Mouse (Mus musculus): ENCODE results near the gene Bbs12.
A peak's percentile ranks its signal among the peaks of the same experiment; 100 is the strongest.

The Bbs12 gene

DNA sequence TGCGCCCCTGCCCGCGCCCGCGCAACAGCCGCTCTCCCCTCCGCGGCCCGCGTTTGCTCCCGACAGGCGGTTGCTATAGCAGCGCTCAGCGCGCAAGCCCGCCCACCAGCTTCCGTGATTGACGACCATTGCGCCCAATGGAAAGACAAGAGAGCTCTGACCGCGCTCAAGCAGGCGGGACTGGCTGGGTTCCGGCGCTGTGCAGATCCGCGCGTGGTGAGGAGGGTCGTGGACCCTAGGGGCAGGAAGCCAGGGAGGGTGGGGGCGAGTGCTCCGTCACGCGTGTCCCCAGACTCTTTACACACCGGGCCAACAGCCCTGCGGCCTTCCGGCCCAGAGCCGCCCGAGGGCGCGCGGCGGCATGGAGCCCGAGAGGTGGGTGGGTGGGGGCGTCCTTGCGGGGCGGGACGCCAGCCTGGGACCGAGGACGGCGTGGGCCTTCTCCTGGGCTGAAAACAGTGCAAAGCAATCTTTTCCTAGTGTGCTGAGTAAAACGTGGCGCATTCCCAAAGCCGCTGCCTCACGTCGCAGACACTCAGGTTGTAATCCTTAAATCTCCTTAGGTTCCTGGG, at the start of gene Bbs12, which contains the start of gene Cetn4:
Gene Bbs12, plus strand, starts transcription at position 185 of the 572 bp plus-strand sequence.
Gene Cetn4, minus strand, starts transcription at position 339 of the 572 bp plus-strand sequence.
- DNase-seq (ENCODE audit: low read depth, low spot score): peak; percentile 97

DNA sequence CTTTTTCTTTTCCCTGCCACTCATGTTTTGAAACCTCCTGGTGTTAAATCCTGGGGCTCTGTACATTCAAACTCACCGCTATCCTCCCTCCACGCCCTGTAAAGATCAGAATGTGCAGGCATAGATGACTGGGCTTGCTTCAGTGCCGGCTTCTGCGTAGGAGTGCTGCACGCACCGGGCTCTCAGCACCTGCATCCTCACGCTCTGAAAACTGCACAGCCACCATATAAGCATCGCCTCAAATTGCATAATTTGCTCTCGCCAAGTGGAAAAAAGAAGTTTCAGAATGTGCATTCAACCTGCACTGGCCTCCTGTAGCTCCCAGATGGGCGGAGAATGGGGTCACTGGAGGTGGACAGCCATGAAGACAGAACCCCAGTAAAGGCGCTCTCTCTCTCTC, 44.0 kb upstream of the Bbs12 start:
- no peak for DNase-seq (ENCODE audit: low read depth, low spot score)

- no peak for DNase-seq (ENCODE audit: low read depth, low spot score)
Measured at GRCm38 (mm10) chr3:37269926-37270325, 42.4 kb upstream of the Bbs12 start.

DNA sequence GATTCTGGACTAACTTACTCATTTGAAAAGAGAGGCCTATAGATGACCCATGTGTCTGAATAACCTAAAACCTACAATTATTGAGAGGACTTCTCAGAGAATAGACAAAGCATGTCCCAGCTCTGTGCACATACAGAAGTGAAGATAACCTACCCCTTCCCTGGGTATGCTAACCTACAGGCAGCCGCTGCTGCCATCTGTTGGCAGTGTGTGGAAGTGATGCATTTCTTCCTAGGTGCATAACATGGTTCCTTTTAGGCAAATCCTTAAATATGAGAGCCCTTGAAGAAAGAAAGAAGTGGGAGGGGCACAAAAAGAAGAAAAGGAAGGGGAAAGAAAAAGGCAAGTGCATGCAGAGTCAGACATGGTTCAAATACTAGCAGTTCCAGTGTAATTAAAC, 41.1 kb upstream of the Bbs12 start:
- peak; percentile 62 for DNase-seq (ENCODE audit: low read depth, low spot score)

- no peak for DNase-seq (ENCODE audit: low read depth, low spot score)
Measured at GRCm38 (mm10) chr3:37273092-37273491, 39.3 kb upstream of the Bbs12 start.

- no peak for DNase-seq (ENCODE audit: low read depth, low spot score)
Measured at GRCm38 (mm10) chr3:37274661-37275060, 37.7 kb upstream of the Bbs12 start.

DNA sequence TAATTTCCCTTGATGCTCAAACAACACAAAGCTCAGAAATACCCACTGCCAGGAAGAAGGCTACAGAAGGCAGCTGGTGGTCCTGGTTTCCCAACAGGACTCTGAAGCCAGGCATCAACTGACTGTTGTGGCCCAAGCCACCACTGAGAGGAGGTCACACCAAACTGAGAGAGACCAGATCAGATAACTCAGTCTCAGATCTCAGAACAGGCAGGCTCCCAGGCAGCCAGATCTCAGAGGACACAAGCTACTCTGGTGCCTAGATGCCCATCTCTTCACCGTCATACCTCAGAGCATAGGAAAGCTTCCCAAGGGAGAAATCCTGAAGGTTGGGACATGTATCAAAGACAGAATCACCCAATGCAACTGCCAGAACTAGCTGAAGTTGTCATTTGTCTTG, 32.1 kb upstream of the Bbs12 start:
- no peak for DNase-seq (ENCODE audit: low read depth, low spot score)

DNA sequence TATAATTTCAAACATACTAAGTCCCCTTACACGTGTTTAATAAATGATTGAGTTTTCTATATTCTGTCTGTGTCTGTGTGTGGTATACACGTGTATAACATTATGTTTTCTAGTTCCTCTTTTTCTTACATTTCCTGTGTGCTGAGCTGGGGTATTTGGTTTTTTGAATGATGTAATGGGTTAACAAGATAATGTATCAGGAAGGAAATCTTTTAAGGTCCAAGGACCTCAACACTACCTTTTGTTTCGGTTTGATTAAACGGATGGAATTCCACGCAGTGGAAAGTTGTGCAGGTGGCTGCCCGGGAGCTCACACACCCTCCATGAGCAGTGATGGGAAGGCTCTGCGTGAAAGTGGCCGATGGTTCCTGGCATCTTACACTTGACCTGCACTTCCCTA, 31.5 kb upstream of the Bbs12 start:
- peak; percentile 24 for DNase-seq (ENCODE audit: low read depth, low spot score)

DNA sequence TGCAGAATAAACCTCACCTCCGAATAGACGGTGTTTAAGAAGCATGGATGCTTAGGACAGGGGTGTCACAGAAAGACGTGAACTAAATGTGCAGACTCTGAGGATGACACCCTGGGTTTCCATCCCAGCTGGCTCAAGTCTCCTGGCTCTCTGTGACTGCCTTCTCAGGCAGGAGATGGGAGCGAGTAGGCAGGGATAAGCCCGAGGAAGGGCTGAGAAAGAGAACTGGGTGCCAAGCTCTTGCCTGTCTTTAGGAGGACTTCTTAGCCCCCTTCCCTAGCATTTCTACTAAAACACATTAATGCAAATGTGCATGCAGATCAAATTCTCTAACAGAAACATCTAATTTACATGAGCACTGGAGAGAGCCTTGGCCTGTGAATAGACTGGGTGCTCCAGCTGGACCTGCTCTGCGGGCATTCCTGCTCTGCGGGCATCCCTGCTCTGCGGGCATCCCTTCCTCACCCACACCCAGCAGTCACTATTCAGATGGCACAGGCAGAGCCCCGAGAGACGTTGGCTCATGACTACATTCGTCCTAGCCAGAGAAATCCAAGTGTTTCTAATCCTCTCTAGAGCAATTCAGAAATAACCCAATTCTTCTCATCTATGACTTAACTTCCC, 29.9 kb upstream of the Bbs12 start:
- no peak for DNase-seq (ENCODE audit: low read depth, low spot score)

- DNase-seq (ENCODE audit: low read depth, low spot score): no peak
Measured at GRCm38 (mm10) chr3:37283234-37283633, 29.1 kb upstream of the Bbs12 start.

DNA sequence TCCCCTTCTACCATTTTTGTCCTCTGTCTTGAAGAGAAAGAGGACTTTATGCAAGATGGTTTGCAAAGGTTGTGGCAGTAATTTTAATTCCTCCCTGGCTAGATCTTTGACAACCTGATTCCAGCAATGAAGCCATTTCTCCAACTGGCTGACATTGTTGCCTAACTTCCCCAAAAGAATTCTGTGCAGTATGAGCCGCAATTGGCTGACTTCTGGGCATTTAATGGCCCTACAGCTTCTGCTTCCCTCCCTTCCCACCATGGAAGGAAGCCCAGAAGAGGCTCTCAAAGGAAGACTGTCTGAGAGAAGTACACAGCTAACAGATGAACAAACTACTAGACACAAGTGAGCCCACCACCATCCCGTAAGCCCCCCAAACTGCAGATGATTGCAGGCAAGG, 23.1 kb upstream of the Bbs12 start:
- no peak for DNase-seq (ENCODE audit: low read depth, low spot score)

GRCm38 (mm10) chr3:37290881-37291541, 21.3 kb upstream of the Bbs12 start:
- DNase-seq (ENCODE audit: low read depth, low spot score): no peak

DNA sequence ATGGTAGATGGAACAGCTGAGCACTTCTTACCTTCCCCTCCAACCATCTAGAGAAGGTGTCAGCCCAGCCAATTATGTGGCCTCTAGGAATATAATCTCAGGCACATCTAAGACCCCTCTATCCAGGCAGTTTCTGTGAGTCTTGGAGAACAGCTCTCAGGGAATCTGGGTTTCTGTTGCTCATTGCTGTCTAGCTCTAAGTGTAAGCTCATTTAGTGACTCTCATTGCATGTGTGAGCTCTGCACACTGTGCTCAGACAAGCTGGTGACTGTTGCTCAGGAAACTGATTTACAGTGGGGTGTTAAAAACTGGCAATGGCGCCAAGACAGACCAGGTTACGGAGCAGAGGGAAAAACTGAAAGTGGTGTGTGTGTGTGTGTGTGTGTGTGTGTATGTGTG, 20.4 kb upstream of the Bbs12 start:
- no peak for DNase-seq (ENCODE audit: low read depth, low spot score)

- DNase-seq (ENCODE audit: low read depth, low spot score): no peak
Measured at GRCm38 (mm10) chr3:37292654-37293053, 19.7 kb upstream of the Bbs12 start.

DNA sequence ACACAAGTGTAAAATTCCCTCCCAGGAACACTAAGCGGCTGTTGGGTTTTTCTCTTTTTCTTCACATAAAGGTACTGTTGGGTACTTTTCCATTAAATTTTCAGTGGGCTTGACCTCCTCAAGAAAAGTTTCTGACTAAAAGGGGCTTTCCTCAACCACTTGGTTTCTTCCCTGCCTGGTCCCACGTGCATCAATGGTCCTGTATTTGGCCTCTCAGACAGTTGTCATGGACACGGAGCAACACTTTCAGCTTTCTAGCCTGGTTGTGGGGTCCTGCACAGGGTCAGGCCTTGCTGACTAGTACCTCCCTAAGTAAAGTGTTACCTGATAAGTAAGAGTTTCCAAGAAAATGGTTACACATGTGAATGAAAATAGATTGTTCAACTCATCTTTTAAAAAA, 12.9 kb upstream of the Bbs12 start:
- DNase-seq (ENCODE audit: low read depth, low spot score): no peak

- DNase-seq (ENCODE audit: low read depth, low spot score): peak; percentile 51
Measured at GRCm38 (mm10) chr3:37302685-37303084, 9.7 kb upstream of the Bbs12 start.

DNA sequence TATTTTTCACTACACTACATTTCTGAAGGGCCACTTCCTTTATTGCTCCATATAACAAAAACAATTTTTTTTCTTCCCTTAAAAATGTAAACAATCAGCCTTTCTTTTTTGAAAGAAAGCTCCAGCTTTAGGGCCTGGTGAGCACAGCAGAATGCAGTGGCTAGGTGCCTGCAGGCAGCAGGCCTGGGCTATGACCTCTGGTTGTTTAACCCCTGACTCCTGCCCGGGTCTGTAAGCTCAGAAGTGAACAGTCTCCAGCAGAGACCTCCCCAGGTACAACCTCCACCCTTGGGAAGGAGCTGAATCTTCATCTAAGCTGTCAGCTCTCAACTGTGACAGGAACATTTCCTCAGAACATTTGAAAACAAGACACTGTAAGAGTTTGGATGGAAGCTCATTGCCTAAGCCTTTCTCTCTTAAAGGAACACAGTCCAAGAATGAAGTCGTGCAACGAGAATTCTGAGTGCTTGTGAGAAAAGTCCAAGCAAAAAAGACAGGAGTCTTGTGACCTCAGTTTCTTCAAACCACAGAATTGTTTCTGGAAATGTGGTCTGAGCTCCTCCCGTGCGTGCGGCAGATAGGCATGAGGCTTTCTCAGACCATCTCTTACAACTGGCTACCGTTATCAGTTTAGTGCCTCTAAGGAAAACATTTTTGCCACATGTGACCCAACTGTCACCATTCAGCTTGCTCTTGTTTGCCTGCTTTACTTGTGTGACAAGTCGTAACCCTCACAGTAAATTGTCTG, 8.8 kb upstream of the Bbs12 start:
- DNase-seq (ENCODE audit: low read depth, low spot score): no peak

- DNase-seq (ENCODE audit: low read depth, low spot score): no peak
Measured at GRCm38 (mm10) chr3:37311897-37312369, 421 bp upstream of the Bbs12 start.

DNA sequence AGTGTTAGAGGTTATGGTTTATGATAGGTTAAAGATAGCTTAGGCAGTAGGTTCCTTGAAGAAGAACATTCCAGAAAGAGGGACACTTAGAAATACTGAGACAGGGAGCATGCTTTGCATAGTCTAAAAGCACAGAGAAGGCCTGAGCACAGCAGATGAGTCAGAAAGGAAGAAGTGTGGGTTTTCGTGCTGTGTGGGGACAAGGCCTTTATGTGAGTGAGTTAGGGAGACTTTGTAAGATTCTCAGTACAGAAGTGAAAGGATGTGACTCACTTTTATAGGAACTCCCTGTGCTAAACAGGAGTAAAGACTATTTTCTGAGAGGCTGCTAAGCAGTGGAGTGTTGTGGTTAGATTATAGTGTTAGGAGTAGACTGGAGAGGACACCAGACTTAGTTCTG, 1.0 kb downstream of the Bbs12 start:
- peak; percentile 82 for DNase-seq (ENCODE audit: low read depth, low spot score)

DNA sequence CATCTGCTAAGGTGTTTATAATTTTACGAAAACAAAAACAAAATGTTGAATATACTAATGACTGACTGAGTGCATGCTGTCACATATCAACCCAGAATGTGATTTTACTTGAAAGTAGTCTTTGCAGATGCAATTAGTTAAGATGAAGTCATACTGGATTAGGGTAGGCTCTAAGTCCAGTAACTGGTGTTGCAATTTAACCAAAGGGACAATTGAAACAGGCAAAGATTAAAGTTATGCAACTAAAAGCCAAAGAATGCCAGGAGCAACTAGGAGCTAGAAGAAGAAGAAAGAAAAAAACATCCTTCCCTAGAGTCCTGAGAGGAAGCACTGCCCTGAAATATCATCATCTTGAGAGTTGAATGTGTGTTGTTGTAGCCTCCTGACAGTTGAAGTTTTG, 3.9 kb downstream of the Bbs12 start:
- peak; percentile 62 for DNase-seq (ENCODE audit: low read depth, low spot score)

DNA sequence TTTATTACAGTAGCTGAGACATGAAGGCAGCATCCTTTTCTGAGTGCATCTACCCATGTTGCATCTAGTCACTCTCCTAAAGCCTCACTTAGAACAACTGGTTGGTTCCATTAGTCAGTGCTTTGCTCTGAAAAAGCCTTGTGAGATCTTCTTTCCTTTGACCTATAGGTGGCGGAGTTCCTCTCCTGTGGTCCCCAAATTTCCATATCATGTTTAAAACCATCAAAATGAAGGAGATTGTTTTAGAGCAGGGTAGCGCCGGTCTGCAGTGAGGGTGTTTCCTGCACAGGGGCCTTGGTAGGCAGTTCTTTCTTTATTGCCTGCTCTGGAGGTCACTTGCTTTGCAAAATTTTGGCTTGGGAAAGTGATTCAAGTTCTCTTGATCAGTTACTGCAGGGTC, 12.0 kb downstream of the Bbs12 start:
- DNase-seq (ENCODE audit: low read depth, low spot score): peak; percentile 29
